30 mouse cellular contexts compared by ENCODE assay signal in the genomic region with DNA sequence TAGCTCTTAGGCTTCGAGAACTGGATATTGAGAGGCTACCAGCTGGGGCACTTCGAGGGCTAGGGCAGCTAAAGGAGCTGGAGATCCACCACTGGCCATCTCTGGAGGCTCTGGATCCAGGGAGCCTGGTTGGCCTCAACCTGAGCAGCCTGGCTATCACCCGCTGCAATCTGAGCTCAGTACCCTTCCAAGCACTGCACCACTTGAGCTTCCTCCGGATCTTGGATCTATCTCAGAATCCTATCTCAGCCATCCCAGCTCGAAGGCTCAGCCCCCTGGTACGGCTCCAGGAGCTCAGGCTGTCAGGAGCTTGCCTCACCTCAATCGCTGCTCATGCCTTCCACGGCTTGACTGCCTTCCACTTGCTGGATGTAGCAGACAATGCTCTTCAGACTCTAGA. TPM values are rescaled to one million over a fixed set of nuclear protein-coding genes. Genes with fewer than 3 reads are reported as not detected.
"Had no signal": no experiment of that assay in that cellular context is flagged by ENCODE, and none has a peak within 500 bp of the region (broad histone marks: within the 10 kb centered on the region; RNA-seq: fewer than 3 reads in every experiment).

No protein-coding gene starts in this region.

- H3K4me3 ChIP-seq: heart, embryonic 13.5 days; heart, embryonic 15.5 days; hindbrain, embryonic 12.5 days; kidney, embryonic 15.5 days; limb, embryonic 13.5 days; limb, embryonic 15.5 days had no signal

- H3K36me3 ChIP-seq: heart, embryonic 13.5 days; heart, embryonic 15.5 days; hindbrain, embryonic 12.5 days; kidney, embryonic 15.5 days; limb, embryonic 13.5 days; limb, embryonic 15.5 days had no signal

- H3K9ac ChIP-seq: heart, embryonic 13.5 days; heart, embryonic 15.5 days; hindbrain, embryonic 12.5 days; hindbrain, embryonic 14.5 days; kidney, embryonic 15.5 days; limb, embryonic 15.5 days; liver, embryonic 14.5 days had no signal

- ATAC-seq: forebrain, embryonic 16.5 days; hindbrain, postnatal 0 days; intestine, embryonic 16.5 days had no signal

- H3K9me3 ChIP-seq: heart, embryonic 13.5 days; heart, embryonic 15.5 days; hindbrain, embryonic 12.5 days; kidney, embryonic 15.5 days; limb, embryonic 13.5 days; limb, embryonic 15.5 days had no signal

- DNase-seq: heart, adult 18-20 months; heart, postnatal 14 days; heart, postnatal 36 days; kidney, adult 11 months; kidney, adult 2 months; kidney, adult 9 months; kidney, postnatal 14 days; kidney, postnatal 36 days; layer of hippocampus, adult 9-11 months; layer of hippocampus, postnatal 36 days; left cerebral cortex, postnatal 4 days; lung, adult 18-20 months had no signal

- H3K4me2 ChIP-seq: heart, embryonic 11.5 days; heart, embryonic 13.5 days; heart, embryonic 15.5 days; hindbrain, embryonic 12.5 days; hindbrain, embryonic 14.5 days; kidney, embryonic 15.5 days; limb, embryonic 13.5 days; limb, embryonic 15.5 days; liver, embryonic 11.5 days had no signal

- H3K27ac ChIP-seq: heart, embryonic 13.5 days; heart, embryonic 15.5 days; hindbrain, embryonic 12.5 days; hindbrain, embryonic 14.5 days; hindbrain, postnatal 0 days; kidney, embryonic 15.5 days; kidney, postnatal 0 days; limb, embryonic 13.5 days; limb, embryonic 15.5 days; liver, embryonic 14.5 days had no signal

RNA-seq across cellular contexts. Expression of a gene that starts 4.1 kb away (rescaled TPM):
- total RNA-seq: hematopoietic stem cell, adult 5-6 weeks had no signal
- polyA plus RNA-seq: heart, embryonic 11.5 days; limb, embryonic 11.5 days; liver, embryonic 11.5 days had no signal

RNA-seq across cellular contexts. Expression of a gene that starts 40.2 kb away (rescaled TPM):
- total RNA-seq: gastrocnemius, adult 8-10 months; hematopoietic stem cell, adult 5-6 weeks; layer of hippocampus, postnatal 36 days had no signal
- polyA plus RNA-seq: liver, embryonic 11.5 days; liver, embryonic 16.5 days had no signal
